Mouse (Mus musculus) kidney, postnatal 10 days (tissue): Measurements from ENCODE around the gene Slc7a4.
"Not testable (repeated sequence)": the region's sequence is repeated elsewhere in the genome, so short reads cannot be mapped to it uniquely, and the experiment has no call there.

Experiments
- DNase-seq: peaks from one replicate; pipeline ENCODE4 v3.0.0; 2021; ENCODE audit warnings: mixed read lengths

The Slc7a4 gene

GRCm38 (mm10) chr16:17561128-17561750 is 21.8 kb downstream of the Slc7a4 start, which contains the start of gene Lrrc74b:
Gene Lrrc74b, minus strand, starts transcription at chr16:17561247.
- DNase-seq, result peak; percentile 75

GRCm38 (mm10) chr16:17559396-17560027 is 23.5 kb downstream of the Slc7a4 start:
- DNase-seq, result peak; percentile 3

- peak; percentile 19 for DNase-seq
These were observed 24.2 kb downstream of the Slc7a4 start for GRCm38 (mm10) chr16:17558811-17559210.

GRCm38 (mm10) chr16:17557947-17558480 is 25.0 kb downstream of the Slc7a4 start:
- DNase-seq, result peak; percentile 79

- peak; percentile 1 for DNase-seq
These were observed 26.1 kb downstream of the Slc7a4 start for GRCm38 (mm10) chr16:17556907-17557306.

- peak; percentile 0 for DNase-seq
These were observed 26.8 kb downstream of the Slc7a4 start for GRCm38 (mm10) chr16:17556180-17556579.

GRCm38 (mm10) chr16:17554702-17555101 is 28.3 kb downstream of the Slc7a4 start:
- not testable (repeated sequence) for DNase-seq

GRCm38 (mm10) chr16:17553910-17554685 is 28.9 kb downstream of the Slc7a4 start:
- DNase-seq, result peak; percentile 77

- DNase-seq, result no peak
These were observed 30.2 kb downstream of the Slc7a4 start for GRCm38 (mm10) chr16:17552837-17553236.

- no peak for DNase-seq
These were observed 40.4 kb downstream of the Slc7a4 start for GRCm38 (mm10) chr16:17542632-17543031.

- no peak for DNase-seq
These were observed 46.4 kb downstream of the Slc7a4 start for GRCm38 (mm10) chr16:17536584-17536983.

- DNase-seq, result no peak
These were observed 50.2 kb downstream of the Slc7a4 start for GRCm38 (mm10) chr16:17532676-17533329.

GRCm38 (mm10) chr16:17532271-17532670 is 50.7 kb downstream of the Slc7a4 start:
- peak; percentile 62 for DNase-seq

GRCm38 (mm10) chr16:17530640-17531288 is 52.2 kb downstream of the Slc7a4 start, which contains the start of gene Thap7:
Gene Thap7, minus strand, starts transcription at chr16:17531136.
- DNase-seq, result peak; percentile 98

- DNase-seq, result peak; percentile 6
These were observed 52.9 kb downstream of the Slc7a4 start for GRCm38 (mm10) chr16:17529981-17530586.

- DNase-seq, result no peak
These were observed 54.7 kb downstream of the Slc7a4 start for GRCm38 (mm10) chr16:17528276-17528675.

- DNase-seq, result no peak
These were observed 55.4 kb downstream of the Slc7a4 start for GRCm38 (mm10) chr16:17527606-17528005.

GRCm38 (mm10) chr16:17526223-17526622 is 56.8 kb downstream of the Slc7a4 start:
- DNase-seq, result peak; percentile 50

GRCm38 (mm10) chr16:17525524-17525923 is 57.5 kb downstream of the Slc7a4 start:
- DNase-seq, result no peak

- no peak for DNase-seq
These were observed 58.9 kb downstream of the Slc7a4 start for GRCm38 (mm10) chr16:17524156-17524555.
